Mouse (Mus musculus): ENCODE results near the gene Lgals2.

The Lgals2 gene

DNA sequence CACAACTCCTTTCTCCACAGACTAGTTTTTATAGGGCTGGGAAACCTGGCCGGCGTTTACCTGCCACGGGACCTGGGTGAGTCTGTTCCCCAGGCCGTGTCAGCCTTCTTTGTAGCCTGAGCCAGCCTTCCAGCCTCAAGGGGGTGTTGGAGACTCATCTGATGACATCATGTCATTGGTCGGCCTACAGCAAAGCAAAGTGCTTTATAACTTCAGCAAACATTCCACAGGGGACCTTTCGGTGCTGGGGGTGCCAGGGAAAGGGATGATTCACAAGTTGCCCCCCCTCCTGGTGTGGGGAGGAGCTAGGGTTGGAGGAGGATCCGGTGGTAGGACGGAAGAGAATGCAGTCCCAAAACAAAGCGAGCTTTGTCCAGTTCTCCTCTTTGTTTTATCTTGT, 10.5 kb downstream of the Lgals2 start:
- DNase-seq (ENCODE audit: extremely low read depth, low read depth, low spot score), result no peak

DNA sequence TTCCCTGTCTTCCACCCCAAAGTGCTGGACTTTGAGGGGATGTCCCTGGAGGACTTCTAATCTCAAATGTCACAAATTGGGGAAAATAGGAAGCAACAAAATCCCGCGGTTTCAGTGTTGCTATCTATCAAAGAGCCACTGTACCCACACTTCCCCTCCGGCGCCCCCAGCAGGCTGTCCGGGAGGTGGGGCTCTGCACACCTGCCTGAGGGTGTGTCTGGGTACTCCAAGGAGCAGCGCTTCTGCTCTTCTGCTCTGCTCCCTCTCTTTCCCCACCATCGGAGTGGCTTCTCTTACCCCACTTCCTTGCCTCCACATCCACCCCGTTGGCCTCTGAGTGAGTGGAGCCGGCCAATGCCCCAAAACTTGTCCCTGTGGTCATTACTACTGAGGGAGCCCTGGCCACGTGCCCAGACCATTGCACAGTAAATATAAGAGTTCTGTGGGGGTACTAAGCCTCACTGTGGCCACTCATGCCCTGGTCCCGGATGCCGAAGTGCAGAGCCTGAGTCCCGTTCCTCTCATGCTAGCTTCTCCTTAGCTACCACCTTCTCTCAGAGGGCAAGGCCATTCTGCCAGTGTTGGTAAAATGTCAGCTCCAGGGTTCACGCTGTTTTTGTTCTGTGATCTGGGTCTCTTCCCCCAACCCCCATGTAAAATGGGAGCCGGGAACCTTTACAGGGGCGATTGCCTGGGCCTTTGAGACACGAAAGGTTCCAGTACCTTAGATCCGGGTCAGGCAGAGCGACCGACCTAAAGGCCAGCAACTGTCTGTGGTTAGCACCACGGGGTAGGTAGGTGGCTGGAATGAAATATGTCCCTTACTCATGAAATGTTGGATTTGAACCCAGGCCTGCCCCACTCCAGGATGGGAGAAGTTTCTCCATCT, 11.5 kb downstream of the Lgals2 start:
- no peak for DNase-seq (ENCODE audit: extremely low read depth, low read depth, low spot score)

DNA sequence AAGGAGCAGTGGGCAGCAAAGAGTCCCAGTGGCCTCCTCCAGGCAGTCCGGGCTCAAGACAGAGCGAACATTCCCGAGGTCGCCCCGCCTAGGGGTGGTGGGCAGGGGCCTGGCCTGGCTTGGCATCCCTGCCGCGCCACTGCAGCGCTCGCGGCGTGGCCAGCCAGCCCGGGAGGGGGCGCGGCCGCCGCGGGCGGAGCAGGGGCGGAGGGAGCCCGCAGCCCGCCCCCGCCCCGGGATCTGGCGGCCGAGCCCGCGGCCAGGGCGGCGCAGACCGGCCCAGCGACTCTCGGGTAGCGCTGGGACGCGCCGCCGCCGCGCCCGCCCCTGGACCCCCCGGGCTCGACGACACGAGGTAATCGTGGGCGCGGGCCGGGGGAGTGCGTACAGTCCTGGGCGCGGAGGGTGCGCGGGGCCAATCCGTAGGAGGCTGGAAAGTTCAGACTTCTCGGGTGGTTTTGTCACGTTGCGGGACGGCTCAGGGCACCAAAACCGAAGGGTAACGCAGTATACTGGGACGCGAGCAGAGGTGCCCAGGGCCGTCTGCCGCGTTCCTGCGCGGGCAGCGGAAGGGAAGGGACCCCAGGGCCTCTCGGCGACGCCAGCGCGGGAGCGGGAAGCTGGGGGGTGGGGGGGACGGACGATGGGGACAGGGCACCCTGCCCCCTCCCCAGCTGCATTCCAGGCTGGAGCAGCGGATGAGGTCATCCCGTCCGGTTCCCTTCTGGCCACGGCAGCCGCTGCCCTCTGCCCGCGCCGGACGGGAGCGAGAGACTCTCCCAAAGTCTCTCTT, 12.8 kb downstream of the Lgals2 start, which contains the start of gene Cdc42ep1:
Gene Cdc42ep1, plus strand, starts transcription at position 254 of the 793 bp plus-strand sequence.
- no peak for DNase-seq (ENCODE audit: extremely low read depth, low read depth, low spot score)

DNA sequence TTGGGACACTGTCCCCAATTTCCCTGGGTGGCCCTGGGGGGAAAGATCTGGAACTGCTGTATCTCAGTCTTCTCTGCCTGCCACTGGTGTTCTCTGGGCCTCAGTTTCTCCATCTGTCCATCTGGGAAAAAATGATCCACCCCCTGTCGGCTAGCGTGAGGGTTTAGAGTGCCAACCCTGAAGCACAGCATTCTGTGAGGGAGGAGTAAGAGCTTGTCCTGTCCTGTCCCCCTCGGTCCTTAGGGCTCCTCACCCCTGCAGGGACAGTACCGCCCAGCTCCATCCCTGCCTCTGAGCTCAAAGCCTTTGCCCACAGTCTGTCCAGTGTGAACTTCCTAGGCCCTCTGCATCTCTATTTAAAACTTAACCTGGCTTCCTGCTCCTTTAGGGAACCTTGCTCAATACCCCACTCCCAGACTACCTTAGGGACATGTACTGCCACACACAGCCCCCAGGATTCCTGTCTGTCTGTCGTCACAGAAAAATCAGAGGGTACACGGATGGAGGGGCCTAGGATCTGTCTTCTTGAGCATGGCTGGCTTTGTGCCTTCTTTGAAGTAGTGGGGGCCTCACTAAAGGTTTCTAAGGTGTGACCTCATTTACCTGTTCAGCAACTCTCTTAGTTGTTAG, 14.1 kb downstream of the Lgals2 start:
- no peak for DNase-seq (ENCODE audit: extremely low read depth, low read depth, low spot score)

DNA sequence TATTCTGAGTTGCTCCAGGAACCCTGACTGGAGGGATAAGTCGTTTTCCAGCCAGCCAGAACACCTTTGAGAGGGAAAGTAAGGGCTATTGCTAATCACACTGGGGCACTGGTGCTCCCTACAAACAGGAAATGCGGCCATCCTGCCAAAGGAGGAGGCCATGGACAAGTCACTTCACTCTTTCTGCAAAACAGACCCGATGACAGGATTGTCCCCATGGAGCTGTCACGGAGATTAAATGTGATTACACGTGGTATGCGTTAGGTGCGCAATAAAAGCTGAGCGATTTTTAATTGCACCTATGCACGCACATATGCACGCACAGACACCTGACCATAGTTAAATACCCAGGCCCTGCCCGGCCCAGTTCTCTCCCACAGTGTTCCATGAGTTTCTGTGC, 14.6 kb downstream of the Lgals2 start:
- DNase-seq (ENCODE audit: extremely low read depth, low read depth, low spot score), result no peak

DNA sequence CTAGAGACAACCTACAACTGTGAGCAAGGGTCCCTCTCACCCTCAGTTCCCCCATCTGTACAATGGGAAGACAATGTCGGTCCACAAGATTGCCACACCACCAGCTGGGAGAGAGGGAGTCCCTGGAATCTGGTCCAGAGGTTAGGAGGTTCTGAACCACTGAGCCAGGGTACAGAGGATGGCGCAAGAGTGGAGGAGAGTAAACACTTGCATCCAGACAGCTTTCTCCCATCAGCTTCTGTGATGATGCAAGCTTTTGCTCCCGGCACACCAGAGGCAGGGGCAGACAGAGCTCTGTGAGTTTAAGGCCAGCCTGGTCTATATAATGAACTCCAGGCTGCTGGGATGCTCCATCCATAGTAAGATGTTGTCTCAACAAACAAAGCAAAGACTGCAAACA, 15.1 kb downstream of the Lgals2 start:
- no peak for DNase-seq (ENCODE audit: extremely low read depth, low read depth, low spot score)

DNA sequence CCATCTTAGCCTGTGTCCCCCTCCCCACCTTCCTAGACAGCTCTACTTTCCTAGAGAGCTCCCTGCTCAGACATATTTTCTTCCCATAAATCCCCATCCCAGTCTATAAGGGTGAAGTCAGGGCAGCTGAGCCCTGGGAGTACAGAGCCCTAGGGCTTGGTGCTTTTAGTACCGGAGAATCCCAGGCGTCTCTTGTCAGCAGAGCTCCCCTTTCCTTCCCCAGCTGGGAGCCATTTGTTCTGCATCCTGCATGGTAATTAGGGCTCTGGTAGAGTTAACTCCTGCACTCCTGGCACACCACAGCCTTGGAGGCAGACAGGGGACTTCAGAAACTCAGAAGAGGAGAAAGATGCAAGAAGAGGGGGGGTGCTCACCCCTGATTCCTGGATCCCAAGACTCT, 15.6 kb downstream of the Lgals2 start:
- no peak for DNase-seq (ENCODE audit: extremely low read depth, low read depth, low spot score)

DNA sequence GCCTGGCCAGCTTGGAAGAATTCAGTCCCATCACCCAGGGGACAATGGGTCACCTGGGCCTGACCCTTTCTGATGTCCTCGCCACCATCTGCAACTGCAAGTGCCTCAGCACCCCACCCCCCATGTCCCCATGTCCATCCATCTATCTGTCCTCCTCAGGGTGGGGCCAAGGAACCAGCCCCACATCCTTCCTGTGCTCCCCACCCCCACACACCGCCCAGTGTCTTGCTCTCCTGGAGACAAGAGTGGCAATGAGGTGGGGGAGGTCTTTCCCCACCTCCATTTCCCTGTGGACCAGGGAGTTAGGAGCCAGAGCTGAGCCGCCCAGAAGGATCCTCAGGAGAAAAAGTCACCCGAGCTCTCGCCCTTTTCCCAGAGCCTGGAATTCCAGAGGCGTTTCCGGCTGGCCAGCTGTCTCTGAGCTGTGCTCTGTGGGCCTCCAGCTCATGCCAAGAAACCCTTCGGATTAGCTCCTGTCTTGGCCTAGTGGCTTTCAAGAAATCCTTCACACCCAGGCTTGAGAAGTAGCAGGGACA, 19.2 kb downstream of the Lgals2 start:
- no peak for DNase-seq (ENCODE audit: extremely low read depth, low read depth, low spot score)

DNA sequence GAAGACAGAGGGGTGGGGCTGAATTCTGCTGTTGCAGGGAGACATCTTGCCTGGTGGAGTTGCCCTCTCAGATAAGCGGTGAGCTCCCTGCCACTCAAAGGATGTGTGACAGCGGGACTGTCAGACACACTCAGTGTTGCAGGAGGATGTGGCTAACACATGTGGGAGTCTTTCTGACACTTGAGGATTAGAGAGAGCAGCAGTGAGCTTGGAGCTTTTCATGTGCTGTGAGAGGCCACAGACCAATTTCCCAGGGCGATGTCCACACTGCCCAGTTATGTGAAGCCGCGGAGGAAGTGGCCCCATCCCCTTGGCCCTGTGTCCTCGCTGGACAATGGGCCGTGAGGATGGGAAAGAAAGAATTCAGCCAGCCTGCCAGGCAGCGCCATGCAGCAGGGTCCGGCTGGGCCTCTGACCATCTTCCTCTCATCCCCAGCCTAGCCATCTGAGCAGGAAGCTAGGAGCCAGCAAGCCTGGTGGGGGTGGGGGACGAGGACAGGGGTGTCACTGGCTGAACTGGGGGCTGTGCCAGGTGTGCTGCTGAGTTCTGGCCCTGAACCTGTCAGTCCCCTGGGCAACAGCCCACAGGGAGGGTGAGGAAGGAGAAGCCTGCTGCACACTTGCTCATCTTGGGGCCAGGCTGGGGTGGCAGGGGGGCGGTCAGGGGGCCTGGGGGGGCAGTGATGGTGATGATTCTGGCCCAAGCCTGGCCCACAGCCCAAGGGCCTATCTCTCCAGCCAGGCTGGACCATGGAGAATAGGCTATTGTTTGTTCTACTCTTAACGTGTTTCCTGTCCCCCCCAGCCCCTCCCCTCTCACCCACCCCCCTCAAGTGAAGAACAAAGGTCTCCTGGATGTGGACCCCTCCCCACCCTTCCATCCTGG, 19.9 kb downstream of the Lgals2 start:
- no peak for DNase-seq (ENCODE audit: extremely low read depth, low read depth, low spot score)

DNA sequence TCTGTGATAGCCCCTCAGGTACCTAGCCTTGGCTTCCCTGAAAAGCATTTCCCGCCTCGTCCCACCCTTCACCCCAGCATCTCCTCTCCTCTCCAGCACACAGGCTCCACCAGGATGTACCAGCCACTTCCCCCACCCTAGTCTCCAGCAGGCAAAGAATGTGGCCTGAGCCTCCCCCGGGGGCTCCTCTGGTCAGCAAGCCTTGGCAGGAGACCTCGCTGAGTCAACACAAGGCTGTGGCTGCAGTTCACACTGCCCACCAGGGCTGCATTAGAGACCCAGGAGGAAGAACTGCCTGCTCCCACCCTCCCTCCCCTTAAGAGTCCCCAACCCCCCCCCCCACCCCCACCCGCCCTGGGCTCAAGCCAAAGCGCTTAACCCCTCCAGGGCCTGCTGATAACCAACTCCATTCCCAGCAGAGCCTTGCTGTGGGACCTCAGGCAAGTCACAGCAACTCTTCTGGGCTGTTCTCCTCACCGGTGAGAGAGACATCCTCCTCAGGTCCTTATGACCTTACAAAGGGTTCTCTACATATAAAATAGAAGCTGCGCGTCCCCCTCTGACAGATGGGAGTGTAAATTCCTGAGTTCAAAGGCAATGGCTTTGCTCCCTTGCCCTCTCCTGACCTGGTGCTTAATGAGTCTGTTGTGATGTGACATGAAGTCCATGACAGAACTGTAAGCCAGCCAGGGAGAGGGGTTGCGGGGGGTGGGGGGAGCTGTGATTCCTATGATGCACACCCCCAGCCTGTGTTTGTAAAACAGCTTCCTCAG, 20.9 kb downstream of the Lgals2 start:
- DNase-seq (ENCODE audit: extremely low read depth, low read depth, low spot score), result no peak

DNA sequence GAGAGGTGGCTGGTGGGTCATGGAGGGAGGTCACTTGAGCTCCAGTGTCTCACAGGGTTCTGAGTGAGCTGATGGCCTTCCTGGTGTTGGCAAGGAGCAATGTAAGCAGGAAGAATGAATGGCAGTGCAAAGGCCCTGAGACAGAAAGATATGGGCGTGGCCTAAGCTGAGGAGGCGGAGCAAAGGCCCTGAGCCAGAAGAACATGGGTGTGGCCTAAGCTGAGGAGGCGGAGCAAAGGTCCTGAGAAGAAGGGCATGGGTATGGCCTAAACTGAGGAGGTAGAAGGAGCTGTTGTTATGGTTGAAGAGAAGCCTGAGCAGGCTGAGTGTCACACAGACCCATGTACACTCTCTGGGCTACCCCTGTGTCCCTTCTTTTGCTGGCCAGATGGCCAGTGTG, 21.7 kb downstream of the Lgals2 start:
- DNase-seq (ENCODE audit: extremely low read depth, low read depth, low spot score), result no peak

DNA sequence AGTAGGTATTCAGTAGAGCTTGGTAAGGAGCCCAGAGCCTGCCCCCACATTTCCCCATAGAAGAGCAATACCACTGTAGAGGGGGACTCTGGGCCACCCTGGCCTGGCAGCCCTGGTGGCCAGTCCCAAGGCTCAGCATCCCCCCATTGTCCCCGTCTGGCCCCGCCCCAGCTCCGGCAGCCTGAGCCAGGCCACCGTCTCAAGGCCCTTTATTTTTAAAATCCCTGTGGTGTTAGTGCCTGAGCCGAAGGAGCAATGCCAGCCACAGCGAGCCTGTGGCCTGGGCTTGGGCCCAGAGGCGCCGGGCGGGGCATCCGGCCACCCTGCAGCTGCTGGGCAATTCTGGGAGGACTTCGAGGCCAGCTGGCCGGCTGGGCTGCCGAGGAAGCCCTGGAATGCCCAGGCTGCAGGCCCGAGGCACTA, 22.6 kb downstream of the Lgals2 start:
- DNase-seq (ENCODE audit: extremely low read depth, low read depth, low spot score), result no peak

DNA sequence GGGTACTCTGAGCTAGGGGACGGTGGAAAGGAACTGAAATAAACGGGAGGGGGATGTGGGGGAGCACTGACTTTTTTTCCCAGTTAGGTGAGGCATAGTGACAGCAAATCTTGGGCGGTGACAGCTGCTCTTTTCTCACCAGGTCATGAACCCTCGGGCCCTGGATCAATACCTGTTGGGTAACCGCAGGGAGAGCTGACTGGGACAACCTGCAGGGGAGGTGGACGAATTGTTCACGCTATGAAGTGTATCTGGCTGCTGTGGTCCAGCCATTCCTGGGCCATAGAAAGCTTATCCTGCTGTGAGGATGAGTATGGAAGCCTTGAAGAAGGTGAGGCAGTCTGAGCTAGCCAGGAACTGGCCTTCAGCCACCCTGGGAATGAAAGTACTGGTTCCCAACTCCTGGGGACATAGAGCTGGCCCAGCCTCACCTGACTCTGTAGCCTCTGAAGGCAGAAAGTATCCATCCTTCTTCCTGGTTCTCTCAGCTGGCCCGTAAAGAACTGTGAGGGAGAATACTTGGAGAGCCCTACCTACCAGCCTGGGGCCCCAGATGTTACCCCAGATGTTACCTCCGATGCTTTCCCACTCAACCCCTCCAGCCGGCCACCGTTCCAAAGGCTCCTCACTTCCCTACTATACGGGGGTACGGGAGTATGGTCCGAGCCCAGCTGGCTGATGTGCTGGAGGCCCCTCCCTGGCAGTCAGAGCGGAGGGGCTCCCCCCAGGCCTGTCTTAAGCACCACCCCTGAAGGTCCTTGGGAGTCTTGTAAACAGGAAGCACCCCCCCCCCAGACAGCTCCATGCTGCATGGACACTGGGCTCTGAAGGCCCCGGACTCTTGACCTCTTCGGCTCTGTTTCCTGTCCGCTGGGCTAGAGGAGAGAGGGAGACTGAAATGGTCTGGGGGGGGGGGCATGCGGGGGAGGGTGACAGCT, 23.3 kb downstream of the Lgals2 start:
- DNase-seq (ENCODE audit: extremely low read depth, low read depth, low spot score), result no peak

DNA sequence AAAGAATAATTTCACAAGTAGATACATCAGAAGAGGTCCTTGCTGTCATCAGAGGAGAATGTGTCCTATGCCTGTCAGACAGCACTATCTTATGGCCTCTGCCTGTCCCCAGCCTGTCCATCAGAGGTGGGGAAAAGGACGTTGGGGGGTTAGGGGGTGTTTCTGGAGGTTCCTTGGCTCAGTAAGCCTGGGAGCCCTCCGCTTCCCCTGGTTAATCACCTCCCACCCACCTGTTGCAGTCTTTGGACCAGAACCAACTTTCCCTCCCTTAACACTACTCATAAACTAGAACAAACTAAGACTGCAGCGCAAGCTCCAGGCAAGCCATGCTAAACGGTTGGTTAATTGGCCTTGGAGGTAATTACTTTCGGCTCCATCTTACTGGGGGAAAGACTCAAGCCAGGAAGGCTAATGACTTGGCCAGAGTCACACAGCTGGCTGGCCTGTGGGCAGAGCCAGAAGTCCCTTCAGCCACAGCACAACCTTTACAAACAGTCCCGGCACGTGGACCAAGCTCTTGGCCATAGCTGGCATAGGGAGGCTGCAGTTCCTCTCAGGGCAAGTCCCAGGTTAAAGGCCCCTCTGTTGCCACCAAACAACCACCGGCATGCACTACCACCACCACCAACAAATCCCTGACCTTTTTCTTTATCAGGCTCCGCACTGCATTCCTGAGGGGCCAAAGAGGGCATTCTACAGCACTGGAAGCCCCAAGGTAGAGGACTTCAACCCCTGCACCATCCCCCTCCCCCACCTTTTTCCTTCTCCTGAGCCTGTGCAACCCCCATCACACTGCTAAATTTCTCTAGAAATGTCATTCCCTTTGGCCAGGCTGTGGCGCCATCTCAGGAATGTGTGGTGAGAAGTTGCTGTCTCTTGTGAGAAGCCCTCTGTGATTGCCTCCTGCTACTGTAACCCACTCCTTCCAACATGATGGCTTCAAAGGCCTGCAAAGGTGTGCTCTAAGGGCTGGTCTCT, 24.3 kb downstream of the Lgals2 start:
- DNase-seq (ENCODE audit: extremely low read depth, low read depth, low spot score), result no peak

DNA sequence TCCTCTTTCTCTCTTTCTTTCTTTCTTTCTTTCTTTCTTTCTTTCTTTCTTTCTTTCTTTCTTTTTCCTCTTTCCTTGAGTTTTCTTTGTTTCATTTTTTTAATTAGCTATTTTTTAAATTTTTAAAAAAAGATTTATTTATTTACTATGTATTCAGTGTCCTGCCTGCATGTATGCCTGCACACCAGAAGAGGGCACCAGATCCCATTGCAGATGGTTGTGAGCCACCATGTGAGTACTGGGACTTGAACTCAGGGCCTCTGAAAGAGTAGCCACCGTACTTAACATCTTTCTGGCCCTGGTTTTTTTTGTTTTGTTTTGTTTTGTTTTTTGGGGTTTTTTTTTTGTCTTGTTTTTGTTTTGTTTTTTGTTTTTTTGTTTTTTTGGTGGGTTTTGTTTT, 25.7 kb downstream of the Lgals2 start:
- no peak for DNase-seq (ENCODE audit: extremely low read depth, low read depth, low spot score)

DNA sequence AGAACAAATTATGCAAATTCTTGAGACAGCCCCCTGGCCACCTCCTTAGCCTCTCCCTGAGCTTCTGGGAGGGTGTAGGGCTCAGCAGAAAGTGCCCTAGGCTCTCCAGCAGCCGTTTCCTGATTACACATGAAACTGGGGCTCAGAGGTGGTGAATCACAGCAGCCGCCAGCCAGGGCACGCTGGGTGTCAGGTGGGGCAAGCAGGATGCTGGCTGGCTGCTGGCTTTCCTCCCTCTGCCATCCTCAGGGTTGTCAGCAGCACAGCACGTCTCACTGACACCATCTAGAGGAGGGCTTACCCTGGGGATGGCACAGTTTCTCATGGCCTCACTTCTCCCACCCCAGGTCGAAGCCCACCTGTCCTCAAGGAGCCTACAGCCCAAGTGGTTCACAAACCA, 27.0 kb downstream of the Lgals2 start:
- no peak for DNase-seq (ENCODE audit: extremely low read depth, low read depth, low spot score)
